Mouse (Mus musculus) cortical plate, adult 2 months (tissue): ENCODE results near the gene Cradd.

ENCODE experiments used
- CTCF ChIP-seq: fragments of 200-500 bp; IDR thresholded peaks from 2 replicates; pipeline ENCODE4 v1.5.1; 2011; ENCODE audit warnings: mild to moderate bottlenecking, control low read depth, low read length; ENCODE audit not compliant: insufficient read depth; ENCODE audit errors: extremely low read depth
- POLR2A ChIP-seq: fragments of 200-500 bp; IDR thresholded peaks from 2 replicates; pipeline ENCODE4 v1.6.1; 2011; ENCODE audit warnings: mild to moderate bottlenecking, low read length, control low read depth; ENCODE audit not compliant: insufficient read depth; ENCODE audit errors: extremely low read depth

DNA sequence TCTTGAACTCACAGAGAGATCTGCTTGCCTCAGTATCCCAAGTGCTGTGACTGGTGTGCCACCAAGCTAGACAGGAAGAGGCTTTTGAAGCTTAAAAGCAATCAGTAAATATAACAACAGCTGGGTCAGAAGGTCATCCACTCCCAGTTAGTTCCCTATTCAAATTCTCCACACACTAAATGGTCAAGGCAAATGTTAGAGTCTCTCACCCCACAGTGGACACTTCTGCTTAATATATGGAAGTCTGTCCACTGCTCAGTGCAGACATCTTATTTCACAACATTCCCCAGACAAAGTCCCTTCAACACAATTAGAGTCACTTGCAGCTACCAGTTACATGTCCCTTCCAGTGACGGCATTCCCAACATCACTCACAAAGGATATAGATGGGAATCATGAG is 44.5 kb downstream of the Cradd start:
- no peak for TF ChIP-seq POLR2A
- no peak for TF ChIP-seq CTCF
